Mouse (Mus musculus) spleen, adult 2 months (tissue): ENCODE results near the gene Zfp239.

Source experiments
- CTCF ChIP-seq: fragments of 200-500 bp; IDR thresholded peaks from 2 replicates; pipeline ENCODE4 v1.5.1; 2011; ENCODE audit warnings: mild to moderate bottlenecking, inconsistent platforms; ENCODE audit not compliant: insufficient read depth, insufficient read length, insufficient replicate concordance; ENCODE audit errors: extremely low read depth
- POLR2A ChIP-seq: fragments of 200-500 bp; IDR thresholded peaks from 2 replicates; pipeline ENCODE4 v1.6.1; 2011; ENCODE audit warnings: low read depth, low read length, inconsistent platforms

DNA sequence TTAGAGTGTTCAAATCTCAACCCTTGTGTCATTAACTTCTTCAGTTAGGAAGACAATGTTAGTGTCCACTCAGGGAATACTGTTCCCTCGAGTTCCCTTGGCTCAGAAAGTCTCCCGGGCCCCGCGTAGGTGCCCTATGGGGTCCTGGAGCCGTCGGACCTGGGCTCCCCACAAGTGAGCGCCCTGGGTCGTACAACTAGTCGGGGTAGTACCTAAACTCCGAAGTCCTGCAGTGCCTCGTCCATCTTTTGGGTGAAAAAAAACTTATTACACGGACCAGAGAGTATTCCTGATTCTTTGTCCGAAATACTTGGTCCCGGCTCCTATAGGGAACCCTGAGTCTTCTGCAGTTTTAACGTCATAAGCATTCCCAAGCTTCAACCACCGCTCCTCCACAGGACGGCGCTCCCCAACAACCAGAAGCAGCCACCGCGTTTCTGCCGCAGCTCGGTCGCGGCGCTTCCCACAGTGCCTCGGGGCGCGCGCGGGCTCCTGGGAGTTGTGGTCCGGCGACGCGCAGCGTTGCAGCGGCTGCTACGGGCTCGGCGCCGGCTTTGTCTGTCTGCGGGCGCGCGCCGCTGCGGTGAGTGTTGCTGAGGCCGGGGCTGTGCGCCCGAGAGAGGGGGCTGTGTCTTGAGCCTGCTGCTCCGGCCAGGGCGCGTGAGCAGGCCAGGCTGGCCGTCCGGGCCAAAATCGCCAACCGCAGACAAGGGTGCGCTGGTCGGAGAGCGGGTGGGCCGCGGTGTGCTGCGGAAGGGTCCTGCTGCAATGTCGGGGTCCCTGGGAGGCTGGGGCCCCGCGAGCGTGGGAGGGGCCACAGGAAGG, 21.0 kb upstream of the Zfp239 start, which contains the start of gene Zfp637:
- peak; percentile 28; the same call in 1 of the 2 replicates for TF ChIP-seq CTCF
- TF ChIP-seq POLR2A = no peak; the same call in 1 of the 2 replicates
